Mouse (Mus musculus): Measurements from ENCODE around the gene B3galt6. TPM values are rescaled to one million over a fixed set of nuclear protein-coding genes. Genes with fewer than 3 reads are reported as not detected.

Gene B3galt6
- polyA plus RNA-seq, 1 experiment = 1.7 TPM

DNA sequence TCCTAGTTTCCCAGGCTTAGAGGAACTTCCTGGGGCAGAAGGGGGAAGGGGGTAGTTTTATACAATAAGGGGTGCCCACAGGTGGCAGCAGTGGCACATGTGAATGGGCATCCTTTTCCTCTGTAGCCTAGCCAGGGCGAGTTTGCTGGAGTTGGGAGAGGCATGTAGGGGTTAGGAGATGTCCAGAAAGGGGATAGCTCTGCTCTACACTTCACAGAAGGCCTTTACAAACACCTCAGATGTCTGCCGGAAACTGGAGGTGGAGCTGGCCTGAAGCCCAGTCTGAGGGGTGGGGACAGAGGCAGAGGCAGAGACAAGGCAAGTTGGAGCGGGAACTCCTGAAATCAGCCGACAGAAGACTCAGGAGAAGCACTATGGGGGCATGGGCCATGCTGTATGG, 33.6 kb upstream of the B3galt6 start, which contains the start of gene Tnfrsf18:
Tnfrsf18 (plus strand) TSS at position 152 of the 400 bp plus-strand sequence.
- Histone ChIP-seq H3K4me3 (ENCODE audit: insufficient read depth, low read length) (no peak within 1 kb of the TSS), H3K4me1 (ENCODE audit: control insufficient read depth, insufficient read depth, low read length) (peaks cover 7% of the 10 kb centered on the region), H3K27ac (ENCODE audit: insufficient read depth, low read depth, low read length) (no peak within 1 kb of the TSS)
- TF ChIP-seq CTCF (IDR thresholded peaks at IDR 0.05; ENCODE audit: low read depth, low read length) = no peak
- TF ChIP-seq POLR2A (IDR thresholded peaks at IDR 0.05; ENCODE audit: borderline replicate concordance, low read depth, low read length) = no peak

DNA sequence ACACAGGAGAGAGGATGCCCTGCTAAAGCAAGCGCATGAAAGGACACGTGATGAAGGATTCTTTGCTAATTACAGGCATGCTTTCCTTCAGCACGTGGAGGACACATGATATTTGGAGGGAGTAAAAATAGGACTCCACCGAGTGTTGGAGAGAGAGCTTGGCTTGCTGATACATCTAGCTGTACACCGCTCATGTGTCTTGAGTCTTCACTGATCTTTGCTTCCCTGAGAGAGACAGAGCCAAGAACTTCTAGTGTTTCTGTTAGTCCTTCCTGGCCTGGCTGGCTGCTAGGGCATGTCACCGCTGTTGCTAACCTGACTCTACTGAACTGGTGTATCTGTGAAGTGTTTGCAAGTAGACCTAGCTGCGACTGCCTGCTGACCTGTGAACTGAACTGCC, 31.7 kb upstream of the B3galt6 start:
- H3K4me1 ChIP-seq (ENCODE audit: control insufficient read depth, insufficient read depth, low read length) = peaks cover 7% of the 10 kb centered on the region
- H3K4me3 ChIP-seq (ENCODE audit: insufficient read depth, low read length) = no peak overlapping the region
- no peak overlapping the region for H3K27ac ChIP-seq (ENCODE audit: insufficient read depth, low read depth, low read length)
- TF ChIP-seq POLR2A (IDR thresholded peaks at IDR 0.05; ENCODE audit: borderline replicate concordance, low read depth, low read length) = no peak
- TF ChIP-seq CTCF (IDR thresholded peaks at IDR 0.05; ENCODE audit: low read depth, low read length) = no peak

DNA sequence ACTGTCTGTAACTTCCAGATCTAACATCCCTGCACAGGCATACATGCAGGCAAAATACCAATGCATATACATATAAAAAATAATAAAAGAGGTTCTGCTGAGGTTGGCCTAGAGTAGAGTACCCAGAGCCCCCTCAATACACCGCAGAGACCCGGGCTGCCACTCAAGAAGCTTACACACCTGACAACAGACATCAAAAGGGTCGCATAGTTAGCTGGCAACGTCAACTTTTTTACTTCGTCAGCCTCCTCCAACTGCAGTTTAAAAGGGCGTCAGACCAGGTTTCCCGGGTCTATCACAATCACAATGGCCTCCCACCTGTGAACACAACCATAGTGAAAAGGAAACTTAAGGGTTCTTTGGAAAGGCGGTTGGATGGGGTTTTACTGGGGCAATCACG, 31.1 kb upstream of the B3galt6 start:
- no peak for TF ChIP-seq POLR2A (IDR thresholded peaks at IDR 0.05; ENCODE audit: borderline replicate concordance, low read depth, low read length)
- no peak for TF ChIP-seq CTCF (IDR thresholded peaks at IDR 0.05; ENCODE audit: low read depth, low read length)
- Histone ChIP-seq H3K4me1 (ENCODE audit: control insufficient read depth, insufficient read depth, low read length) (peaks cover 7% of the 10 kb centered on the region), H3K4me3 (ENCODE audit: insufficient read depth, low read length) (no peak overlapping the region), H3K27ac (ENCODE audit: insufficient read depth, low read depth, low read length) (no peak overlapping the region)

DNA sequence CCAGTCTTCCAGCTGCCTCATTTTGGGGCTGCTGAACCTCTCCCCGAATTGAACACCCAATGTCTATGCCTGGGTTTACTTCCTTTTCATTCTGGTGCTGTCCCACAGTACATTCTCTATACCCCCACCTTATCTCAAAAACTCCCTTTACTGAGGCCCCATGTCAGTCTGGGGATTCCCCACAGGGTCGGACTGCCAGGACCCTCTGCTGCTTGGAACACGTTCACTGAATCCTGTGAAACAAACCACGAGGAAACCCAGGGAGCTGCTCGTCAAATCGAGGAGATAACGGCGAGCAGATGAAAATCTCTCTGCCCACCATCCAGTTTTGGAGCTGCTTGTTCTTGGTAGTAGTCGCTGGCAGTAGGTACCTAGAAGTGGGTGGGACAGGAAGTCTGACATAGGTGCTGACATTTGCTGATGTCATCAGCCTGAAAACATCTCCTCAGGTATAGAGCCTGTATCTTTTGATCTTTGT, 29.5 kb upstream of the B3galt6 start:
- Histone ChIP-seq H3K4me1 (ENCODE audit: control insufficient read depth, insufficient read depth, low read length) (peaks cover 7% of the 10 kb centered on the region), H3K4me3 (ENCODE audit: insufficient read depth, low read length) (no peak overlapping the region), H3K27ac (ENCODE audit: insufficient read depth, low read depth, low read length) (no peak overlapping the region)
- TF ChIP-seq CTCF (IDR thresholded peaks at IDR 0.05; ENCODE audit: low read depth, low read length) (no peak), POLR2A (IDR thresholded peaks at IDR 0.05; ENCODE audit: borderline replicate concordance, low read depth, low read length) (no peak)

DNA sequence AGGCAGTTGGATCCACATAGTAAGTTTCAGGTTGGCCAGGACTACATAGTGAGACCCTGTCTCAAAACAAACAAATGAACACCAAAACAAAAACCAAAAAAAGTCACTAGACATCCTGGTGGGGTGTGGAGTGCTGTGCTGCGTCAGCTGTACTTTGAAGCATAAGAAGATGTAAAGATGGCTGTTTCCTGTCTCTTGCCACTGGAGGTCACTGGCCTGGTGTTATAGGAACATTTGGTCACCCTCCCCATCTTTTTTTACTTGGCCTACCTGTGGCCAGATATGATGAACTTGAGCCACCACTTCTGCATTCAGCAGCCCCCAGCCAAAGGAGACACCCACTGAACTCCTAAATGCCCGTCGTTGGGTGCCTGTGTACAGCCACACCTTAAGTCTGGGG, 28.9 kb upstream of the B3galt6 start:
- Histone ChIP-seq H3K27ac (ENCODE audit: insufficient read depth, low read depth, low read length) (no peak overlapping the region), H3K4me1 (ENCODE audit: control insufficient read depth, insufficient read depth, low read length) (peaks cover 6% of the 10 kb centered on the region), H3K4me3 (ENCODE audit: insufficient read depth, low read length) (no peak overlapping the region)
- no peak for TF ChIP-seq POLR2A (IDR thresholded peaks at IDR 0.05; ENCODE audit: borderline replicate concordance, low read depth, low read length)
- TF ChIP-seq CTCF (IDR thresholded peaks at IDR 0.05; ENCODE audit: low read depth, low read length) = no peak

DNA sequence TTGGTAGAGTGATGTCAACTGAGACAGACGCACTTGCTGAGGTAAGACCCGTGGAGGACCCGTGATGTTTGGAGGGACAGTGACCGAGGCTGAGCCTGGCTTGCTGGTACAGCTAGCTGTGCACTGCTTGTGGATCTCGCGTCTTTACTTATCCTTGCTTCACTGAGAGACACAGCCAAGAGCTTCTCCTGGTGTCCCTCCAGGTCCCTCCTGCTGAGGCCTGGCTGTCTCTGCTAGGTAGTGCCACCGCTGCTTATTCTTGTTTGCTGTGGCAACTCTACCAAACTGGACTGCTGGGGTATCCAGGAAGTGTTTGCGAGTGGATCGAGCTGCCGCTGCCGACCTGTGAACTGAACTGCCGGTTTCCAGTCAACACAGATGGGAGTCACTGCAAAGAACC, 27.3 kb upstream of the B3galt6 start:
- no peak for TF ChIP-seq POLR2A (IDR thresholded peaks at IDR 0.05; ENCODE audit: borderline replicate concordance, low read depth, low read length)
- TF ChIP-seq CTCF (IDR thresholded peaks at IDR 0.05; ENCODE audit: low read depth, low read length) = no peak
- Histone ChIP-seq H3K27ac (ENCODE audit: insufficient read depth, low read depth, low read length) (no peak overlapping the region), H3K4me3 (ENCODE audit: insufficient read depth, low read length) (no peak overlapping the region), H3K4me1 (ENCODE audit: control insufficient read depth, insufficient read depth, low read length) (no peaks in the 10 kb centered on the region)

DNA sequence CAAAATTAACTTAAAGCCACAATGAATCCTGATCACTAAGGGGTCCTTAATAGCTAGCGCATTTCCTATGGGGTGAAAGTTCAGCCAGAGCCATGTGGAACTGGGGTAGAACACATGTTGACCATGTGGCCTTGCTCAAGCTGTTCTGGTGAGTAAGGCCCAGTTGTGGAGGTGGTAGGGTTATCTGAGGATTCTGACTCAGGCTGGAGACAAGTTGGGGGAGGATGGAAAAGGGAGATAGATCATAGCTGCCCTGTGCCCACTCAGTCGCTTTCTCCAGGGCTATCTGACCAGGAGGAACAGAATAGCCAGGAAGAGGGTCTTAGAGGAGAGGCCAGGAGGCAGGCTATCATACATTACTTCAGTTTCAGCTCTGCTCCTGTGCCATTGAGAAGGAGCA, 22.0 kb upstream of the B3galt6 start:
- Histone ChIP-seq H3K27ac (ENCODE audit: insufficient read depth, low read depth, low read length) (no peak overlapping the region), H3K4me1 (ENCODE audit: control insufficient read depth, insufficient read depth, low read length) (no peaks in the 10 kb centered on the region), H3K4me3 (ENCODE audit: insufficient read depth, low read length) (no peak overlapping the region)
- TF ChIP-seq CTCF (IDR thresholded peaks at IDR 0.05; ENCODE audit: low read depth, low read length) = no peak
- TF ChIP-seq POLR2A (IDR thresholded peaks at IDR 0.05; ENCODE audit: borderline replicate concordance, low read depth, low read length) = no peak

DNA sequence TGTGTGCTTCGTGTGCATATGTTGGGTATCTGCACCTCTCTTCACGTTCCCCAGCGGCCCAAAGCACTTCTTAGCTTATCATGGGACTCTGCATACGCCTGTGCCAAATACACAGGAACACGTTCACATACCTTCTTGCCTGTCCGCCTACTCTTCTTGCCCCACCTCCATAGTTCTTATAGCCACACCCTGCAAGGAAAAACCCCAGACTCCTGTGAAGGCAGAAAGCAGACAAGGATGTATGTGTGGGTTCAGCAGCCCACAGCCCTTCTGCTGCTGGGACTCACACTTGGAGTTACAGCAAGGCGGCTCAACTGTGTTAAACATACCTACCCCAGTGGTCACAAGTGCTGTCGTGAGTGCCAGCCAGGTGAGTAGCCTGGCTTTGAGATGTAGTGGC, 21.2 kb upstream of the B3galt6 start, which contains the start of gene Tnfrsf4:
Tnfrsf4 (plus strand) TSS at position 207 of the 400 bp plus-strand sequence.
- Histone ChIP-seq H3K4me3 (ENCODE audit: insufficient read depth, low read length) (no peak within 1 kb of the TSS), H3K27ac (ENCODE audit: insufficient read depth, low read depth, low read length) (no peak within 1 kb of the TSS)
- TF ChIP-seq POLR2A (IDR thresholded peaks at IDR 0.05; ENCODE audit: borderline replicate concordance, low read depth, low read length) (no peak), CTCF (IDR thresholded peaks at IDR 0.05; ENCODE audit: low read depth, low read length) (no peak)

DNA sequence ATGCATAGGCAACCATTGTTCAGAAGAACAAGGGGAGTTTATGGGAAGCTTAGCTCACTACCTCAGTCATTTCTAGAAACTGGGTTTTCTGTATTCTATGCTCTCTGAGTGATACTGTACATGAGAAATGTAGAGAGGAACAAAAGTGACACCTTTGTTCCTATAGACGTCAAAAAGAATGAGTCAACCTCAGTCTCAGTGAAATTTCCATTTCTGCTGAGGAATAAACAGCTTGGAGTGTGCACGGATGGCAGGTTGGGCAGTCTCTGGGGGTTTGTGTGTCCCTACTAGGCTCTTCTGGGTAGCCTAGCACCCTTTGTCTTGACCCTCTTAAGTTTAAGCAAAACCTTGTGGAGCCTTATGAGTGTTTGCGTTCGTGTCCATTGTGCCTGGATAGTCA, 15.9 kb upstream of the B3galt6 start:
- no peak for TF ChIP-seq POLR2A (IDR thresholded peaks at IDR 0.05; ENCODE audit: borderline replicate concordance, low read depth, low read length)
- TF ChIP-seq CTCF (IDR thresholded peaks at IDR 0.05; ENCODE audit: low read depth, low read length) = no peak
- Histone ChIP-seq H3K4me1 (ENCODE audit: control insufficient read depth, insufficient read depth, low read length) (no peaks in the 10 kb centered on the region), H3K27ac (ENCODE audit: insufficient read depth, low read depth, low read length) (no peak overlapping the region), H3K4me3 (ENCODE audit: insufficient read depth, low read length) (no peak overlapping the region)

More for the DNA sequence above, 21.2 kb upstream of the B3galt6 start, which contains the start of gene Tnfrsf4:
- no peaks in the 10 kb centered on the region for H3K4me1 ChIP-seq (ENCODE audit: control insufficient read depth, insufficient read depth, low read length)

DNA sequence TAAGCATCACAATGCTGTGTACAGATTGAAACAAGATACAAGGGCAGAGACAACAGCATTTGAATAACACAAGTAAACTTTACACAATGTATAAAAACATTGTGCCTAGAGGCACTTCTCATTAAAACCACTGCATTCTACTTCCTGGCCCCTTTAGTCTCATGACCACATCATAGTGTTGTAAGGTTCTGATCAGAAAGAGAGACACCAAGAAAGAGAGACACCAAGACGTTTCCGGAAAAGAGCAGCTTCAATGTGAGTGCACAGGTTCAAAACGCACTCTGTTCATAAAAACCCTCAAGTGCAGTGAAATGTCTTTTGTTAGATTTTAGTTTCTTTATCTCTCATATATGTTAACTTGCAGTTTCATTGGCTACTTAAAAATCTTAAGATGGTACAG, 11.7 kb upstream of the B3galt6 start:
- Histone ChIP-seq H3K4me3 (ENCODE audit: insufficient read depth, low read length) (no peak overlapping the region), H3K4me1 (ENCODE audit: control insufficient read depth, insufficient read depth, low read length) (no peaks in the 10 kb centered on the region), H3K27ac (ENCODE audit: insufficient read depth, low read depth, low read length) (no peak overlapping the region)
- TF ChIP-seq POLR2A (IDR thresholded peaks at IDR 0.05; ENCODE audit: borderline replicate concordance, low read depth, low read length) = no peak
- TF ChIP-seq CTCF (IDR thresholded peaks at IDR 0.05; ENCODE audit: low read depth, low read length) = no peak

DNA sequence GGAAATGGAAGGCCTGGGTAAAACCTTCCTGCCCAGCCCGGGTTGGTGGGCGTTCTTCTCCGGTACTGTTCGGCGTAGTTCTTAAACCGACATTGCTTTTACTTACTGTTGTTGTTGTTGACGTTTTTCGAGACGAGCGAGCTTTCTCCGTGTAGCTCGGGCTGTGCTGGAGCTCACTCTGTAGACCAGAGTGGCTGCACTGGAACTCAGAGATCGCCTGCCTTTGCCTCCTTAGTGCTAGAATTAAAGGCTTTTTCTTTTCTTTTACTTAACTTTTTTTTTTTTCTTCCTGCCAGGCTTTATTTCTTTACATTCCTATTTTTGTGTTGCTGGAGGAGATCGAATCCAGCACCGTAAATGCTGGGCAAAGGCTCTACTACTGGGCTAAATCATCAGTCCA, 1.2 kb upstream of the B3galt6 start:
- Histone ChIP-seq H3K4me1 (ENCODE audit: control insufficient read depth, insufficient read depth, low read length) (peaks cover 13% of the 10 kb centered on the region), H3K4me3 (ENCODE audit: insufficient read depth, low read length) (peak overlapping the region; percentile 93), H3K27ac (ENCODE audit: insufficient read depth, low read depth, low read length) (peak overlapping the region; percentile 98)
- TF ChIP-seq POLR2A (IDR thresholded peaks at IDR 0.05; ENCODE audit: borderline replicate concordance, low read depth, low read length) (no peak), CTCF (IDR thresholded peaks at IDR 0.05; ENCODE audit: low read depth, low read length) (no peak)
